Mouse (Mus musculus) C2C12 (cell line): Measurements from ENCODE around the gene Gm13693. TPM values are rescaled to one million over a fixed set of nuclear protein-coding genes. Genes with fewer than 3 reads are reported as not detected.
"Not testable (repeated sequence)": the region's sequence is repeated elsewhere in the genome, so short reads cannot be mapped to it uniquely, and the experiment has no call there.

ENCODE experiments used
- H3K27me3 ChIP-seq: one replicate; pipeline ENCODE4 v1.6.1; 2011; ENCODE audit not compliant: control insufficient read depth, insufficient read depth, insufficient read length
- H3K36me3 ChIP-seq: one replicate; pipeline ENCODE4 v1.6.1; 2011; ENCODE audit not compliant: control insufficient read depth, insufficient read depth
- H3K4me3 ChIP-seq: one replicate; pipeline ENCODE4 v1.5.1; 2011; ENCODE audit warnings: mild to moderate bottlenecking, control low read depth; ENCODE audit not compliant: poor library complexity, insufficient read depth, severe bottlenecking
- H3K79me2 ChIP-seq: one replicate; pipeline ENCODE4 v1.6.1; 2011; ENCODE audit not compliant: control insufficient read depth, insufficient read depth
- H3K79me3 ChIP-seq: one replicate; pipeline ENCODE4 v1.6.1; 2011; ENCODE audit warnings: low read depth, control low read depth
- H3ac ChIP-seq: one replicate; pipeline ENCODE3; 2011; ENCODE audit warnings: low read depth; ENCODE audit not compliant: control insufficient read depth, insufficient read length
- CEBPB ChIP-seq: IDR thresholded peaks from one replicate; pipeline ENCODE4 v1.6.1; 2011; ENCODE audit warnings: low read depth, mild to moderate bottlenecking, control low read depth, moderate library complexity
- CTCF ChIP-seq: IDR thresholded peaks from one replicate; pipeline ENCODE4 v1.5.1; 2011; ENCODE audit not compliant: control insufficient read depth, insufficient read depth, insufficient read length
- FOSL1 ChIP-seq: IDR thresholded peaks from one replicate; pipeline ENCODE4 v1.8.0; 2011; ENCODE audit warnings: mild to moderate bottlenecking, low read length; ENCODE audit not compliant: poor library complexity, insufficient read depth, severe bottlenecking
- MAX ChIP-seq: IDR thresholded peaks from one replicate; pipeline ENCODE4 v1.6.1; 2011; ENCODE audit warnings: mild to moderate bottlenecking, control low read depth
- MYOD1 ChIP-seq: IDR thresholded peaks from one replicate; pipeline ENCODE4 v1.6.1; 2011; ENCODE audit warnings: low read depth; ENCODE audit not compliant: control insufficient read depth, insufficient read length
- MYOG ChIP-seq: IDR thresholded peaks from one replicate; pipeline ENCODE4 v1.6.1; 2011; ENCODE audit not compliant: control insufficient read depth, insufficient read length; ENCODE audit errors: extremely low read depth
- USF1 ChIP-seq: IDR thresholded peaks from one replicate; pipeline ENCODE4 v1.6.1; 2011; ENCODE audit warnings: low read depth, mild to moderate bottlenecking, control low read depth, moderate library complexity
- long read RNA-seq, 2 experiments: library from polyadenylated mRNA; unstranded; transcript quantifications; one replicate each; pipeline ENCODE4 v2.0.0; 2019 to 2020
- polyA plus RNA-seq: library from polyadenylated mRNA; unstranded; fragments of >200 nt; fragmentation: generic; extraction: Trizol; gene quantifications from one replicate; pipeline ENCODE4 v1.2.1, GENCODE M21; 2012; ENCODE audit warnings: missing spikeins

Gm13693 gene
- polyA plus RNA-seq: not detected
- long read RNA-seq, experiment 1, partial matches to known transcripts: 0 of 1 reads
- long read RNA-seq, experiment 1, other reads (novel, unspliced or antisense): 0 of 1 reads
- long read RNA-seq, experiment 2, partial matches to known transcripts: 0 of 1 reads
- long read RNA-seq, experiment 2, other reads (novel, unspliced or antisense): 0 of 1 reads

GRCm38 (mm10) chr2:83961203-83961602 lies at the start of gene Gm13693:
Gene Gm13693, plus strand, starts transcription at chr2:83961503.
- H3K27me3 ChIP-seq, H3K4me3 ChIP-seq, H3ac ChIP-seq, H3K36me3 ChIP-seq, H3K79me3 ChIP-seq, H3K79me2 ChIP-seq: not testable (repeated sequence)

DNA sequence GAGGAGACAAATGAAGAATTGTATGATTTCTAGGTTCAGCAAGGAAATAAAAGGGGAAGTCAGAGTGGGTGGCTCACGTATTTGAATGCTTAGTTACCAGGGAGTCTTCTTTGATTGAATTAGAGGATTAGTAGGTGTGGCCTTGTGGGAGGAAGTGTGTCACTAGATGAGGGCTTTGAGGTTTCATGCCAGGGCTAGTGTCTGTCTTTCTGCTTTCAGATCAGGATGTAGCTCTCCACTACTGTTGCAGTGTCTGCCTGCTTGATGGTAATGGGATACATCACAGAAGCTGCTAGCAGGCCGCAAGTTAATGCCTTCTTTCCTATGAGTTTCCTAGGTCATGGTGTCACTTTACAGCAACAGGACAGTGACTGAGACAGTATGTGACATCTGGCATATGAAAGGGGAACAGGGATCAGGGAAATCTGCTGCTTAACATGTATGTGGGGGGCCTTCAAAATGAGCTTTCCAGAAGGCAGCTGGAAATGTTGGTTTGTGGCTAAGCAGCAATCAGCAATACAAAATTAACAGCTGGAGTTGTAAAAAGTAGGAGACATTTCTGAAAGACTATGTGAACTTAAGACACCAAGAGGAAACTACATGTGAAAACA lies 31.7 kb upstream of the Gm13693 start:
- Histone ChIP-seq H3K27me3 (no peaks in the 10 kb centered on the region), H3K79me2 (no peaks in the 10 kb centered on the region), H3K4me3 (no peak overlapping the region), H3K36me3 (no peaks in the 10 kb centered on the region), H3K79me3 (no peaks in the 10 kb centered on the region), H3ac (no peak overlapping the region)
- TF ChIP-seq USF1 (no peak), MAX (no peak), MYOD1 (no peak), CEBPB (no peak), FOSL1 (no peak), MYOG (no peak), CTCF (no peak)

DNA sequence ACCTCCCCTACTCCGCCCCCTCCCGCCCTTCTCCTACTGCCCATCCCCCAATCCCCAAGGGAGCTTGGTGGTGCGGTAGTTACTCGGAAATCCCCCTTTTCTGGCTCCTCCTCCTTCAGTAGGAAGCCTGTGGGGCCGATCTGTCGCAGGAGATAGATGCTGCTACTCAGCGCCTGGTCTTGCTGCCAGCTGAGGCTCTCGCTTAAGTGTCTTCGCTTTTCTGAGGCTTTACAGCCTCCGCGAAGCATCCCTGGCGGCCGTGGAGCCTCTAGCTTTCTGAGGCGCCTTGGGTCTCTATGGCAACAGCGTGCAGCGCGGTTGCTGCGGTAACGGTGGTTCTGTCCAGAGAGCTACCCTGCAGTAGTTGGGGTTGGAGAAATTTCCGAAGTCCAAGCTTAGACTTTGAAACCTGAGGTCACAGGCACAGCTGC lies 20.4 kb upstream of the Gm13693 start, which contains the start of gene Zswim2:
Zswim2 (minus strand) TSS at position 298 of the 431 bp plus-strand sequence.
- no peaks in the 10 kb centered on the region for H3K36me3 ChIP-seq
- no peaks in the 10 kb centered on the region for H3K27me3 ChIP-seq
- TF ChIP-seq MYOG: no peak
- no peak within 1 kb of the TSS for H3ac ChIP-seq
- H3K4me3 ChIP-seq: no peak within 1 kb of the TSS
- no peaks in the 10 kb centered on the region for H3K79me2 ChIP-seq
- no peaks in the 10 kb centered on the region for H3K79me3 ChIP-seq

DNA sequence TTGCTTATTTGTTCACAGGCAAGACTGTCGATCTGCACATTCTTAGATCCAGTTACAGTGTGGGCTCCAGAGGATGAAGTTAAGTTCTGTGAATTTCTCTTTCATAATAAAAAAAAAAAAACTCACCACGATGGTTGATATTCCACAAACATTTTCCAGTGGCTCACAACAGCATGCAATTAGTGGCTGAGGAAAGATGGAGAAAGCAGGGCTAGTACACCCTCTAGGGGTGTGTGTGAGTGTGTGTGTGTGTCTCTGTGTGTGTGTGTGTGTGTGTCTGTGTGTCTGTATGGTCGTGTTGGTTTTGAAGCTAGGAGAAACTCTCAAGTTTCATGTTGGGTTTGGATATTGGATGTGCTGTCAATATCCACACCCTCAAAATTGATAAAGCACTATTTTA lies 19.9 kb upstream of the Gm13693 start:
- TF ChIP-seq USF1: no peak
- no peak for TF ChIP-seq MAX
- no peak for TF ChIP-seq CEBPB
- TF ChIP-seq MYOG: no peak
- no peak for TF ChIP-seq MYOD1
- TF ChIP-seq FOSL1: no peak
- TF ChIP-seq CTCF: no peak
- Histone ChIP-seq H3K27me3 (no peaks in the 10 kb centered on the region), H3K79me3 (no peaks in the 10 kb centered on the region), H3K79me2 (no peaks in the 10 kb centered on the region), H3K4me3 (no peak overlapping the region), H3K36me3 (no peaks in the 10 kb centered on the region), H3ac (no peak overlapping the region)

DNA sequence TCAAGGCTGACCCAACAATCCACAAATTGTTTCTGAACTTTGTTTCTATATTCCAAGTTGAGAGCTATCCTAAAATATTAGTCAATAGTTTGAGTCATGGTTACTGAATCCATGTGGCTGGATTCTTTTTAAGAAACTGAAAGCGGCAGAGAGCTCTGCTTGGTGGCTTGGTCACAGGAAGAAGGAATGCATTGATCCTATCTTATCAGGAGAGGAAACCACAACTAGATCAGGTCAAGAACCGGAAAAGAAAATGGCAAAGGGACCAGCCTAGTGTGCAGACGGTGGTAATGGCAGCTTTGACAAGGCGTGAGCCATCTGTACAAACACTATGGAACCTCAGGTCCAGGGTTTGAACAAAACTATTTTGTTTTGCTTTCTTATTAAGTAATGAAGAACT lies 19.5 kb upstream of the Gm13693 start:
- Histone ChIP-seq H3ac (no peak overlapping the region), H3K4me3 (no peak overlapping the region), H3K36me3 (no peaks in the 10 kb centered on the region), H3K79me2 (no peaks in the 10 kb centered on the region), H3K27me3 (no peaks in the 10 kb centered on the region), H3K79me3 (no peaks in the 10 kb centered on the region)
- TF ChIP-seq CEBPB (no peak), MAX (no peak), USF1 (no peak), FOSL1 (no peak), MYOG (no peak), CTCF (no peak), MYOD1 (no peak)

GRCm38 (mm10) chr2:83955393-83955792 lies 5.9 kb upstream of the Gm13693 start, which contains the start of gene Gm13698:
Gene Gm13698, plus strand, starts transcription at chr2:83955693.
- not testable (repeated sequence) for H3ac ChIP-seq, H3K79me2 ChIP-seq

DNA sequence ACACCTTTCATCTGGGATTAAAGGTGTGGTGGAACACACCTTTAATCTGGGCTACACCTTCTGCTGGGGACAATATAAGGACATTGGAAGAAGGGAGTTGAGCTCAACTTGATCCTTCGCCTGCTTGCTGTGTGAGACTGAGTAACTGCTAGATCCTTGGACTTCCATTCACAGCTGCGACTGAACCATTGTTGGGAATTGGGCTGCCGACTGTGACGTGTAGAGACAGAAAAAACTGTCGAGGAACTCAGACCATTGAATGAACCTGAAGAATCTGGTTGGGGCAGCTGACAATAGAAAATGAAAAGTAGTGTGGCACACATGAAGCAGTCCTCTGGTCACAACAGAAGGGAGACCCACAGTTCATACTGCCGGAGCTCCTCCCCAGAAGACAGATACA lies 5.7 kb downstream of the Gm13693 start, which contains the start of gene Gm13695:
Gm13695 (plus strand) TSS at position 301 of the 400 bp plus-strand sequence.
- H3K36me3 ChIP-seq, H3ac ChIP-seq, H3K79me3 ChIP-seq, H3K4me3 ChIP-seq, H3K79me2 ChIP-seq, H3K27me3 ChIP-seq: not testable (repeated sequence)

More at GRCm38 (mm10) chr2:83955393-83955792, 5.9 kb upstream of the Gm13693 start, which contains the start of gene Gm13698:
- not testable (repeated sequence) for H3K36me3 ChIP-seq, H3K4me3 ChIP-seq, H3K79me3 ChIP-seq, H3K27me3 ChIP-seq

- H3K79me3 ChIP-seq, H3K79me2 ChIP-seq, H3K36me3 ChIP-seq, H3ac ChIP-seq, H3K27me3 ChIP-seq, H3K4me3 ChIP-seq: not testable (repeated sequence)
Measured at GRCm38 (mm10) chr2:83972823-83973222, 11.5 kb downstream of the Gm13693 start, which contains the start of gene Gm13696. Gene Gm13696, plus strand, starts transcription at chr2:83973123.

GRCm38 (mm10) chr2:83978633-83979032 lies 17.3 kb downstream of the Gm13693 start, which contains the start of gene Gm13694:
Gene Gm13694, plus strand, starts transcription at chr2:83978933.
- H3K79me3 ChIP-seq, H3K36me3 ChIP-seq, H3K27me3 ChIP-seq, H3K4me3 ChIP-seq, H3K79me2 ChIP-seq, H3ac ChIP-seq: not testable (repeated sequence)
